Mouse (Mus musculus): ENCODE data around the gene Abi1. TPM values are rescaled to one million over a fixed set of nuclear protein-coding genes. Genes with fewer than 3 reads are reported as not detected.

Gene Abi1
- polyA plus RNA-seq, 1 experiment from 2014 or later = 67.7 TPM

DNA sequence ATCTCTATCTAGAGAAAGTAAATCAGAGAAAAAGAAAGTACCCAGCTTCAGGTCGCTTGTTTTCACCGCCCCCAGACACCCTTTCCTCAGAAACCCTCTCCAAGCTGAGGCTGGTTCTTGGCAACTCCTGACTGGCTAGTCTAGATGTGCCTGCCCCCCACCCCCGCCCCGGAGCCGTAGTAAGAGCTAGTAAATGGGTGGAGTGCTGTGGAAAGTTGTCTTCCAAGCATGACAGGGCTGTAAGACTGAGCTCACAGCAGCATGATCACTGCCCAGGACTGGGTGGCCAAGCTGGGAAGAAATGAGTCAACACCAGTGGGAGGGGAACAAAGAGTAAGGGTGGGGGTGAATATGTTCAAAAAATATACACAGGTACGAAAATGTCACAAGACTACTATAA lies 33.8 kb downstream of the Abi1 start:
- 80% methylated on average over 6 of the region's 6 CpGs for WGBS
- no peak overlapping the region for H3K4me2 ChIP-seq (ENCODE audit: low read length)
- H3K27ac ChIP-seq (ENCODE audit: low read depth, low read length) = no peak overlapping the region
- H3K36me3 ChIP-seq (ENCODE audit: control insufficient read depth, insufficient read depth, low read length) = no peaks in the 10 kb centered on the region
- H3K9me3 ChIP-seq (replicated peaks; ENCODE audit: control insufficient read depth, low read length) = no peaks in the 10 kb centered on the region
- no peak overlapping the region for H3K4me3 ChIP-seq (ENCODE audit: low read depth, low read length)
- no peaks in the 10 kb centered on the region for H3K4me1 ChIP-seq (ENCODE audit: control insufficient read depth, insufficient read depth, low read length)
- no peak overlapping the region for H3K9ac ChIP-seq (ENCODE audit: low read length)
- no peak for DNase-seq (ENCODE audit: low spot score)
- ATAC-seq = no peak
- no peaks in the 10 kb centered on the region for H3K27me3 ChIP-seq (replicated peaks; ENCODE audit: control insufficient read depth, insufficient read depth, low read length)

DNA sequence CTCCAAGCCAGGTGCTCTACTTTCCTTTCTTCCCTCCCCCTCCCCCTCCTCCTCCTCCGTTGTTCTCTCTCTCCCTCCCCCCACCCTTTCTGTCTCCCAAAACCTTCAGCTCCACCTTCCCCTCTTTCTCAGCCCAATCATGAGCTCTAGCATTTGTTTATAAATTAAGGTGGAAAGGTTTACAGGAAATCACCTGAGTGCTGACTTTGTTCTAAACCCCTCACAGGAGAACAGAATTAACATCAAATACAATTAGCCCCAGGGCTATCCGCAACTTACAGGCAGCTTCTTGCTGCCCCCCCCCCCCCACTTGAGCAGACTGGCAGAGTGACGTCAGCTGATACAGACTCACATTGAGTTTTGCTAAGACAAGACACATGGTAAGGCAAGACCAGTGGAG lies 37.4 kb downstream of the Abi1 start:
- Histone ChIP-seq H3K4me2 (ENCODE audit: low read length) (no peak overlapping the region), H3K4me3 (ENCODE audit: low read depth, low read length) (no peak overlapping the region), H3K36me3 (ENCODE audit: control insufficient read depth, insufficient read depth, low read length) (no peaks in the 10 kb centered on the region), H3K27ac (ENCODE audit: low read depth, low read length) (no peak overlapping the region), H3K9ac (ENCODE audit: low read length) (no peak overlapping the region), H3K27me3 (replicated peaks; ENCODE audit: control insufficient read depth, insufficient read depth, low read length) (no peaks in the 10 kb centered on the region), H3K9me3 (replicated peaks; ENCODE audit: control insufficient read depth, low read length) (no peaks in the 10 kb centered on the region), H3K4me1 (ENCODE audit: control insufficient read depth, insufficient read depth, low read length) (no peaks in the 10 kb centered on the region)
- WGBS = 49% methylated on average over 3 of the region's 3 CpGs
- ATAC-seq (no peak), DNase-seq (ENCODE audit: low spot score) (no peak)

DNA sequence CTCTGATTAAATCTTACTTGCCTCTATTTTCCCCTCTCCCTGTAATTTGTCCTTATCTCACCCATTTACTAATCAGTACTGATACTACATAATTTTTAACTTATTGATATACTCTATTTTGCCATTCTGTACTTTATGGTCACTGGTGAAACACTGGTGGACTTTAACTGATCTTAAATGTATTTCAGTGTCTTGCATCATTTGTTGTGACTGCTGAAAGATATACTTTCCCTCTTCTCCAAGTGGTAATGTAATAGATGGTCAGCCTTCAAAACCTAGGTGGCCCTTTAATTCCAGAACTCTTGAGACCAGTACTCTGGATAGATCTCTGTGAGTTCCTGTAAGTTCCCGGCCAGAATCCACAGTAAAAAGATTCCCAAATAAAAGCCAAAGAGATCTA lies 40.4 kb downstream of the Abi1 start:
- Histone ChIP-seq H3K4me3 (ENCODE audit: low read depth, low read length) (no peak overlapping the region), H3K36me3 (ENCODE audit: control insufficient read depth, insufficient read depth, low read length) (no peaks in the 10 kb centered on the region), H3K27me3 (replicated peaks; ENCODE audit: control insufficient read depth, insufficient read depth, low read length) (no peaks in the 10 kb centered on the region), H3K4me1 (ENCODE audit: control insufficient read depth, insufficient read depth, low read length) (no peaks in the 10 kb centered on the region), H3K4me2 (ENCODE audit: low read length) (no peak overlapping the region), H3K9me3 (replicated peaks; ENCODE audit: control insufficient read depth, low read length) (no peaks in the 10 kb centered on the region), H3K27ac (ENCODE audit: low read depth, low read length) (no peak overlapping the region), H3K9ac (ENCODE audit: low read length) (no peak overlapping the region)
- DNase-seq (ENCODE audit: low spot score) (no peak), ATAC-seq (no peak)
- 100% methylated on average over 1 of the region's 1 CpGs for WGBS

DNA sequence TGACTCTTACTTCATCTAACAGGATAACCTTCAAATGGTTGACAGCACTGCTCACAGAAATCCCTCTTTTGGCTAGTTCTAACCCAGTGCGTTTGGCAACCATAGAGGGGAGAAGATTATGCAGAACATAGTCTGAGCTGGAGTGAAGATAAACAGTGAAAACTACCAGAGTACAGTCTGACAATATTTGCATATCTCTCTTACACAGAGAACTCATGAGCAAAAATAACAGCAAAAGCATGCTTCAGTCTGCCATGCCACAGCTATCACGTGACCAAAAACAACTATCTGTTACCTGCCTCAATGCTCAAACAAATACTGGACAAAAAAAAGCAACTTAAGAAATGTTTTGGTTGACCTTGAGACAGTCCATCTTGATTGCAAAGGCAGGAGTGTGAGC lies 41.2 kb downstream of the Abi1 start:
- Histone ChIP-seq H3K9me3 (replicated peaks; ENCODE audit: control insufficient read depth, low read length) (no peaks in the 10 kb centered on the region), H3K36me3 (ENCODE audit: control insufficient read depth, insufficient read depth, low read length) (0 out of 2 replicates have a peak, but pooled peaks cover 4% of the 10 kb centered on the region), H3K9ac (ENCODE audit: low read length) (no peak overlapping the region), H3K4me3 (ENCODE audit: low read depth, low read length) (no peak overlapping the region), H3K4me1 (ENCODE audit: control insufficient read depth, insufficient read depth, low read length) (no peaks in the 10 kb centered on the region), H3K27ac (ENCODE audit: low read depth, low read length) (no peak overlapping the region), H3K27me3 (replicated peaks; ENCODE audit: control insufficient read depth, insufficient read depth, low read length) (no peaks in the 10 kb centered on the region), H3K4me2 (ENCODE audit: low read length) (no peak overlapping the region)
- DNase-seq (ENCODE audit: low spot score) (no peak), ATAC-seq (no peak)
- WGBS = 95% methylated on average over 2 of the region's 2 CpGs

DNA sequence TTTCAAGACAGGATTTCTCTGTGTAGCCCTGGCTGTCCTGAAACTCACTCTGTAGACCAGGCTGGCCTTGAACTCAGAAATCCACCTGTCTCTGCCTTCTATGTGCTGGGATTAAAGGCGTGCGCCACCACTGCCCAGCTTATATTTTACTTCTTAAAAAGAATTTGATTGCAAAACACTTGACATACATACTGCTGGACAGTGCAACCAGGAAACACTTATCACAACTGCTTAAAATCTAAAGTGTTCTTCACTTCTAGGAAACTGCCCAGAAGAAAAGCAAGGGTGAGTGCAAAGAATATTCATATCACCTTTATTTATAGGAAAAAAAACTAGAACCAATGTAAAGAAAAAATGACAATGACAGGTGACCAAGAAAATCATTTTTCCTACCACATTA lies 42.0 kb downstream of the Abi1 start:
- Histone ChIP-seq H3K9me3 (replicated peaks; ENCODE audit: control insufficient read depth, low read length) (no peaks in the 10 kb centered on the region), H3K4me1 (ENCODE audit: control insufficient read depth, insufficient read depth, low read length) (no peaks in the 10 kb centered on the region), H3K4me2 (ENCODE audit: low read length) (no peak overlapping the region), H3K4me3 (ENCODE audit: low read depth, low read length) (no peak overlapping the region), H3K27ac (ENCODE audit: low read depth, low read length) (no peak overlapping the region), H3K9ac (ENCODE audit: low read length) (no peak overlapping the region), H3K36me3 (ENCODE audit: control insufficient read depth, insufficient read depth, low read length) (peaks cover 4% of the 10 kb centered on the region; the same call in 1 of the 2 replicates), H3K27me3 (replicated peaks; ENCODE audit: control insufficient read depth, insufficient read depth, low read length) (no peaks in the 10 kb centered on the region)
- DNase-seq (ENCODE audit: low spot score) (no peak), ATAC-seq (no peak)
- 98% methylated on average over 2 of the region's 2 CpGs for WGBS

DNA sequence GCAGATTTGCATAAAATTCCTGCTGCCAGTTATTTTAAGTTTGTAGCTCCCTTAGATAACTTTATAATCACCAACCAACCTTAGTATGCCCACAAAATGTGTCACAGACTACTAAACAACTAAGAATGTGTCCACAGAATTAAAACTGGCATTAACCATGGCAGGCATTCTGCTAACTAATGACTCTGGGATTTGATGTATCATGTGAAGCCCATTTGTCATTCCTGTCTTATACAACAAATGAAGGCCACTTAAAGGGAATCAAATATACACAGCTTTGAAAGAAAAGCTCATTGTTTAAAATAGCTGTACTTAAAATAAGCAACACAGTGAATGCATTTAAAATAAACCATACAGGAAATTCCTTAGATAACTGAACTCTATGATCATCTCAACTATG lies 44.0 kb downstream of the Abi1 start:
- Histone ChIP-seq H3K4me1 (ENCODE audit: control insufficient read depth, insufficient read depth, low read length) (no peaks in the 10 kb centered on the region), H3K4me3 (ENCODE audit: low read depth, low read length) (no peak overlapping the region), H3K36me3 (ENCODE audit: control insufficient read depth, insufficient read depth, low read length) (peaks cover 7% of the 10 kb centered on the region), H3K27ac (ENCODE audit: low read depth, low read length) (no peak overlapping the region), H3K4me2 (ENCODE audit: low read length) (no peak overlapping the region), H3K9me3 (replicated peaks; ENCODE audit: control insufficient read depth, low read length) (no peaks in the 10 kb centered on the region), H3K27me3 (replicated peaks; ENCODE audit: control insufficient read depth, insufficient read depth, low read length) (no peaks in the 10 kb centered on the region), H3K9ac (ENCODE audit: low read length) (no peak overlapping the region)
- ATAC-seq (no peak), DNase-seq (ENCODE audit: low spot score) (no peak)

DNA sequence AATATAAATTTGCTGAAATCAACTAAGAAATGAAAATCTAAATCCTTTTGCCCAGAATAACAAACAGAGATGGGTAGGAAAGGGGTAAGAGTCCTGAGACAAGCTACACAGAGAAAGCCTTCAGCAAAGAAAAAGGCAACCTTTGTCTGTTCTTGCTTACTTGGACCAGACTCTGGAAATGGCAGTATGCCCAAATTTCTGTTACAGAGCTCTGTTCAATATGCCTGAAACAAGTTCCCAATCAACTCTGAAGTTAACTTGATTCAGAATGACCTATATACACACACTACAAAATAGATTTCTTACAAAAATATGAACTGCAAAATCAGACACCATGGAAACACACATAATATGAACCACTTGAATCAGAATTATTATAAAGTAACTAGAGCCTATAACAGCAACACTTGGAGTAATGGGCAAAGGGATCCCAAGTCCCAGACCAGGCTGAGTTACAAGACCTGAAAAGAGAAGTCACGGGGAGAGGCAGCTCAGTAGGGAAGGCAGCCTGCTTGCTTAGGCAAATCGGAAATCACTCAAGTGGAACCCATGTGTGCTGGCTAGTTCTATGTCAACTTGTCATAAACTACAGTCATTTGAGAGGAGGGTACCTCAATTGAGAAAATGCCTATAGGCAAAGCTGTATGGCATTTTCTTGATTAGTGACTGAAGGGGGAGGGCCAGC lies 53.9 kb downstream of the Abi1 start:
- WGBS = 52% methylated on average over 2 of the region's 2 CpGs
- no peaks in the 10 kb centered on the region for H3K9me3 ChIP-seq (replicated peaks; ENCODE audit: control insufficient read depth, low read length)
- no peak overlapping the region for H3K9ac ChIP-seq (ENCODE audit: low read length)
- 0 out of 2 replicates have a peak, but pooled peaks cover 4% of the 10 kb centered on the region for H3K4me1 ChIP-seq (ENCODE audit: control insufficient read depth, insufficient read depth, low read length)
- H3K27me3 ChIP-seq (replicated peaks; ENCODE audit: control insufficient read depth, insufficient read depth, low read length) = no peaks in the 10 kb centered on the region
- H3K27ac ChIP-seq (ENCODE audit: low read depth, low read length) = no peak overlapping the region
- no peak overlapping the region for H3K4me3 ChIP-seq (ENCODE audit: low read depth, low read length)
- no peak overlapping the region for H3K4me2 ChIP-seq (ENCODE audit: low read length)
- DNase-seq (ENCODE audit: low spot score) = peak; percentile 65
- peak; percentile 40; the same call in 1 of the 2 replicates for ATAC-seq
- no peaks in the 10 kb centered on the region for H3K36me3 ChIP-seq (ENCODE audit: control insufficient read depth, insufficient read depth, low read length)

DNA sequence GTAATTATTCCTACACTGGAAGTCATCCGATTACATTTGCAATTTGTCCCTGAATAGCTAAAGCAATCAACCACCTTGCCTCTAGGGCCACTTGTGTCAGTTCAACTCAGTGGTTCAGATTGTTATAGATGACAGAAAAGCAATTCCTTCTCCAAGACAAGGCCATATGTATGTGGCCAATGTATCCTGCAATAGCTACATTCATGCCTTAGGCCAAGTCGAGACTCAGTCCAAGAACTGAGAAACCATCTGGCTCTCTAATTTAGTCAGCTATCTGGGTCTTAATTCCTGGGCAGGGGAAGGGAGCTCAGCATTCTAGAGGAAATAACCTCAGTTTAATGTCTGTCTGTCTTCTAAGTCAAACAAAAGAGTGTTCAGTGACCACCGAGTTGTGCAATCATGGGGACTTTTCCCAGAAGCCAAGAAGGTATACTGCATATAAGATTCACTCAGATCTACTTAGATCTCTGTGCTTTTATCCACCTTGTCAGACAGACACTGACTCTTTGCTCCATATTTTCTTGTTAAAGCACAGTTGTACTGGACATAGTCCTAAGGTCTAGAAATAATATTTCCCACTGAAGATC lies 62.6 kb downstream of the Abi1 start:
- WGBS = 81% methylated on average over 3 of the region's 3 CpGs
- DNase-seq (ENCODE audit: low spot score) (no peak), ATAC-seq (no peak)
- Histone ChIP-seq H3K27ac (ENCODE audit: low read depth, low read length) (no peak overlapping the region), H3K36me3 (ENCODE audit: control insufficient read depth, insufficient read depth, low read length) (no peaks in the 10 kb centered on the region), H3K27me3 (replicated peaks; ENCODE audit: control insufficient read depth, insufficient read depth, low read length) (no peaks in the 10 kb centered on the region), H3K4me2 (ENCODE audit: low read length) (no peak overlapping the region), H3K9ac (ENCODE audit: low read length) (no peak overlapping the region), H3K9me3 (replicated peaks; ENCODE audit: control insufficient read depth, low read length) (no peaks in the 10 kb centered on the region), H3K4me1 (ENCODE audit: control insufficient read depth, insufficient read depth, low read length) (no peaks in the 10 kb centered on the region), H3K4me3 (ENCODE audit: low read depth, low read length) (no peak overlapping the region)

DNA sequence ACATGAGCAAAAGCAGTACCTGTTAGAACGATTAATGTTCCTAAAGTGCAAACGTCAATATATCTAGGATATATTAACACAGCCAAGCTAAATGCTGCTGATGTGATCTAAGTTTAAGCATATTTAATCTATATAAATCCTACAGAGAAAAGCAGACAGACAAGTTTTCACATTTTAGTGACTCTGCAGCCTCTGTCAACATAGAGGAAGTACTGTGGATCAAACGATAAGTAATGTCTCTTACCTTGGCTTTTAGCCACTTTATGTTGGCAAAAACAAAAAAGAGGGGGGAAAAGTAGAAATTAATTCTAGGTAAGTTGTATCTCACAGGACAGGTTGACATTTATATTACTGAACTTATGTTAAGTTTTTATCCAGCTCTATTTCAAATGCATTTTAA lies 77.1 kb downstream of the Abi1 start:
- no peak overlapping the region for H3K27ac ChIP-seq (ENCODE audit: low read depth, low read length)
- H3K9me3 ChIP-seq (replicated peaks; ENCODE audit: control insufficient read depth, low read length) = no peaks in the 10 kb centered on the region
- no peak overlapping the region for H3K9ac ChIP-seq (ENCODE audit: low read length)
- no peaks in the 10 kb centered on the region for H3K4me1 ChIP-seq (ENCODE audit: control insufficient read depth, insufficient read depth, low read length)
- WGBS = 92% methylated on average over 3 of the region's 3 CpGs
- ATAC-seq (no peak), DNase-seq (ENCODE audit: low spot score) (no peak)
- H3K27me3 ChIP-seq (replicated peaks; ENCODE audit: control insufficient read depth, insufficient read depth, low read length) = no peaks in the 10 kb centered on the region
- no peak overlapping the region for H3K4me3 ChIP-seq (ENCODE audit: low read depth, low read length)
- no peaks in the 10 kb centered on the region for H3K36me3 ChIP-seq (ENCODE audit: control insufficient read depth, insufficient read depth, low read length)
- H3K4me2 ChIP-seq (ENCODE audit: low read length) = no peak overlapping the region

All from forebrain, embryonic 14.5 days (tissue).